Mouse (Mus musculus): Measurements from ENCODE around the gene Gfy.

Gfy gene

DNA sequence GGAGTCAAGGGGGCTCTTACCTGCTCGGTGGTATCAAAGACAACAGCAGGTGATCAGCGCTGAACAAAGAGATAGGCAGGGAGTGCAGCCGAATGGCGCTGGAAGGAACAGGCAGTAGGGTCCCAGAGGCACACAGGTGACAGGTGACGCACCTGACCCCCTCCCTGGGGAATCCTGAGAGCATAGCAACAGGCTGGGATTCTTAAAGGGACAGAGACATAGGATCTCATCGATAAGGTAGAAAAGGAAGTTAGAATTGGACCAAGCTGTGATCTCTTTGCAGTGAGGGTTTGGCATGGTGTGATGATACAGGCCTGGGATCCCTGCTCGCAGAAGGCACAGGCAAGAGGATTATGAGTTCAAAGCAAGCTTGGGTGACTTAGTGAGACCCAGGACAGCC lies at the start of gene Gfy:
Gfy (minus strand) TSS at position 101 of the 400 bp plus-strand sequence.
- no peak for DNase-seq

GRCm38 (mm10) chr7:45229046-45229445 lies 49.7 kb upstream of the Gfy start:
- no peak for DNase-seq

DNA sequence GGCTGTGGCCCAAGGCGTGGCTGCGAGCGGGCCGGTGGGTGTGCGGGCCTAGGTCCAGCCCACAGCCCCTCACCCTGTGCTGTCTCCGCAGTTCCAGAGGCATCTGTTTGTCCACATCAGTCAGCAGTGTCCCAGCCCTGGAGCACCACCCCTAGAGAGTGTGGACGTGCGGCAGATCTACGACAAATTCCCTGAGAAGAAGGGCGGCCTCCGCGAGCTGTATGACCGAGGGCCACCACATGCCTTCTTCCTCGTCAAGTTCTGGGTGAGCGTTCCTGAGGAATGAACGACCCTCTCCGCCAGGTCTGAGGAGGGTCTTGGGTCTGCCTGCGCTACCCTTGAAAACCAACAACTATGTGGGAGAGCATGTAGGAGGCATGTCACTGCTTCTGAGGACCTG lies 49.2 kb upstream of the Gfy start:
- DNase-seq: no peak

DNA sequence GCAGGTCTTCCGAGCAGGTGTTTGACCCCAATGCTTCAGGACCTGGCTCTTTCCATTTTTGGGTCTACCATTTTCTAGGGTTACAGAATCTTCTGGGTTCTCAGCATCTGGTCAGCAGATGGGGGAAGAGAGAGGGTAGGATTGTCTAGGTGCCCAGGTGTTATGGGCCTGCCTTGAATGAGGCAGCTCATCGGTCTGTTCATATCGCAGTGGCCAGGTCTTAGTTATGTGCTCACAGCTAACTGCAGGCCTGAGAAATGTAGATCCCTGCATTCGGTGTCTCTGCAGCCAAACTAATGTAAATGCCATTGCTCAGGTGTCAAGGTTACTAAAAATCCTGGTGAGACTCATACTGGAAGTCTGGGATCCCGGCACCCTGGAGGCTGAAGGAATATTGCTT lies 47.1 kb upstream of the Gfy start:
- DNase-seq: no peak

DNA sequence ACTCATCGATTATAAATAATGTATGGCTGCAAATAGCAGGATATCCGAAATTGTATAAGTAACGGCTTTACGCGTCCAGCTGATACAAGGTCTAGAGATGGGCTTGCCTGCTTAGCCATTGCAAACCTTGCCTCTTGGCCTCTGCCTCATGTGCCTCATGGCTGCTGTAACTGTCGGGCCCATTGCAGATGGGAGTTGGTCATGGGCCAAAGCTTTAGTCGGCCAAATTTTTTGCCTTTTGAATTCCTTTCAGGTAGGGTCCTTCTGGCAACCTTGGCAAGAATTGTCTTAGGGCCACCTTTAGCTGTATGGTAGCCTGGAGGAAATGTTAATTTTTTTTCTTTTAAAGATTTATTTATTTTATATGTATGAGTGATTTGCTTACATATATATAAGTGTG lies 45.5 kb upstream of the Gfy start:
- DNase-seq: no peak

DNA sequence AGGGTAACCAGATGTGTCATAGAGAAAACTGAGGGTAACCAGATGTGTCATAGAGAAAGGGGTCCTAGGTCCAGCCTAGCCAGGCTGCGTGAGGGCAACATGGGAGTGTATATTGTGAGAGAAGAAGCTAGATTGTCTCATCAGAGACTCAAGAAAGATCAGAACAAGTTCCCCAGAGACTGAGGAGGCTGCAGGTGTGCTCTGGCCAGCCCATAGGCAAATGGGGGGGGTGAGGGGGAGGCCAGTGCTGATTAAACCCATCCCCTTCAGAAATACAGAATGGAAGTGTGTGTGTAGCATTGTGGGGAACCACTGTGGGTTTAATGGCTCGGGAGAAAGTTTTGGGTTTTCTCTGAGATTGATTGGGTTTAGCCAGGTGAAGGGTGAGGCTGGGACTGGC lies 42.3 kb upstream of the Gfy start:
- no peak for DNase-seq

DNA sequence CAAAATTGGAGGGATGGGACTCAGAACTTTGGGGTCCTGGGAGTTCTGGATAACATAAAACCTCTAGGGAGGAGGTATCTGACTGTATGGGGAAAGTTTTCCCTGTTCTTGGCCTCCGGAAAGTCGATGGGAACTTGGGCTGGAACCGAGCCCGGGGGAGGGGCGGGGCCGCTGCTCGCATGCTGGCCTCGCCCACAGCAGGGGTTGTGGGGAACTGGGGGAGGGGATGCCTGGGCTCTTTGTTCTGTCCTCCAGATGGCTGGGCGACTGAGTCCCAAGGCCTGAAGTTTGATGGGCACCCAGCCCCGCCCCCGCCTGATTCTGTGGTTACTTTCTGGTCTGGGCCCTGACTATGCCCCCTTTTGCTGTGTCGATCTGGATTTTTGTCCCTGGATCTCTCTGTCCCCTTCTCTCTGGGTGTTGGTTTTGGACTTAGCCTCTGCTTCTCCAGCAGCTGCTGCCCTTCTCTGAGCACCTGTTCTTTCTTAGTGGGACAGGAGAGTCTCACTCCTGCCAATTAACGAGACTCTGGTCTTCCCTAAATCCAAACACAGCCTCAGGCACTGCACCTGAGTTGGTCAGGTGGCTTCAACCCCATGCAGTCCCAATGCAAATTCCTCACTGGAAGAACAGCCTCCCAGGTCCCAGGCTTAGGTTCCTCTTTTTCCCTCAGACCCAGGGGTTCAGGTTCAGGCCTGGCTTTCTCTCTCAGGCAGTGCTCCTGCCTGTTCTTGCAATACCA lies 37.2 kb upstream of the Gfy start:
- DNase-seq: peak; percentile 52 to 64

- peak; percentile 45 to 64 for DNase-seq
These were observed 36.5 kb upstream of the Gfy start, which contains the start of gene Tead2 for GRCm38 (mm10) chr7:45215673-45216441. Gene Tead2, plus strand, starts transcription at chr7:45215753.

DNA sequence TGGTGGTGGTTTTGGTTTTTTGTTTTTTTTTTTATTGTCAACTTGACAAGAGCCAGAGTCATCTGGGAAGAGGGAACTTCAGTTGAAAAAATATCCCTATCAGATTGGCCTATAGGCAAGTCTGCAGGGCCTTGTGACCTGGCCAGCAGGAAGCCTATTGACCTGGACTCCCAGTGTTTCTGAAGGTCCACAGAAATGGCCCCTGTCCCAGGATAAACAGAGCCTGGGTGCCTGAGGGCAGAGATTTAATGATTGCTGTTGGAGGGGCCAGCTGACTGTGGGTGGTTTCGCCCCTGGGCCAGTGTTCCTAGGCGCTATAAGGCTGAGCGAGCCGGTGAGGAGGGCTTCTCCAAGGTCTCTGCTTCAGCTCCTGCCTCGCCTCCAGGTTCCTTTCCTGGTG lies 34.3 kb upstream of the Gfy start:
- DNase-seq: no peak

DNA sequence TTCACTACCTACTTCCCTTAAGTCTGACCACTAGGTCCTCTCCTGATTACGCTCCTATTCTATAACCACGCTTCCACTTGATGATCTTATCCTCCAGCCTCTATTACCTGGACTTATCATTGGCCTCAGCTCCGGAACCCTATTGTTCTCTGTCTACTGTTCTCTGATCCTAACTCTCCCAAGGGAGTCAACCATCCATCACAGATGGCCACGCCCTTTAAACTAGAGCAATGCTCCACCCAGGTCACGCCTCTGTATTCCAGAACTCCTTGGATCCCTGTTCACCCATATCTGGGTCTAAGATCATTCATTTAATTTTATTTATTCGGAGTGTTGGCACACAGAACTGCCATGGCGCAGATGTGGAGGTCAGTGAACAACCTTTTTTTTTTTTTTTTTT lies 33.0 kb upstream of the Gfy start:
- no peak for DNase-seq

DNA sequence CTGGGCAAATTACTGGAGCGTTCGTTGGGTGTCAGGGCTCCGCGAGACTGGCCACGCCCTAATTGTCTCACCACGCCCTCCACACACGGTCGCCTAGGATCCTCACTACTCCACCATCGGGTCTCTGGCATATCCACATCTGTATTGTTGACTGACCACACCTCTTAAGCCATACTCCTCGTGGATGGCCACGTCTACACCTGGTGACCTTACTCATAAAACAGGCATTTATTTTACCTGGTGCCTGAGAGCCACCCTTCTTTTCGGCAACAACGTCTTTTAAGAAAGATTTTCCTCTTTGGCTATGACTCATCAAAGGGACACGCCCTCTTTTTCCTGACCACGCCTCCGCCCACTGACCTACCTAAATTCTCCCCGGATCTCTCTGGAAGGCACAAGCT lies 32.5 kb upstream of the Gfy start, which contains the start of gene Dkkl1:
Dkkl1 (minus strand) TSS at position 297 of the 401 bp plus-strand sequence.
- DNase-seq: no peak

- DNase-seq: no peak
These were observed 31.7 kb upstream of the Gfy start for GRCm38 (mm10) chr7:45211070-45211469.

GRCm38 (mm10) chr7:45208260-45208659 lies 28.9 kb upstream of the Gfy start:
- no peak for DNase-seq

- DNase-seq: peak; percentile 94 to 96
These were observed 25.2 kb upstream of the Gfy start, which contains the start of gene Ccdc155 for GRCm38 (mm10) chr7:45204380-45205143. Gene Ccdc155, minus strand, starts transcription at chr7:45204892.

DNA sequence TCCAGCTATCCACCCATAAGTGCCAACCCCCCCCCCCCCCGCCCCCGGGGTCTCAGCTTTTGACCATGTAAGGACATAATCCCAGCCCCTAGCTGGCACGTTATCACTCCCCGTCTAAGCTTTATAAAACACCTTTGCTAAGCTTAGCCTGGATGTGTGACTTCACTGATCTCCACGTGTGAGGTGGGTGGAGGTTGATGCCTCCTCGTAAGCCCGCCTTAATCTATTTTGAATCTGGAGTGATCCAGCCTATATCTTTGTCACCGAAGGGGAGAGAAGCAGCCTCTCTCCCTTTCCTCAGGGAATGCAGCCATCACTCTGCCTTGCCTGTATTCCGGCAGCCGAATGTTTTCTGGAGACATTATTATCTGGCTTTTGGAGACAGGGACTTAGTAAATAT lies 23.3 kb upstream of the Gfy start:
- DNase-seq: no peak

DNA sequence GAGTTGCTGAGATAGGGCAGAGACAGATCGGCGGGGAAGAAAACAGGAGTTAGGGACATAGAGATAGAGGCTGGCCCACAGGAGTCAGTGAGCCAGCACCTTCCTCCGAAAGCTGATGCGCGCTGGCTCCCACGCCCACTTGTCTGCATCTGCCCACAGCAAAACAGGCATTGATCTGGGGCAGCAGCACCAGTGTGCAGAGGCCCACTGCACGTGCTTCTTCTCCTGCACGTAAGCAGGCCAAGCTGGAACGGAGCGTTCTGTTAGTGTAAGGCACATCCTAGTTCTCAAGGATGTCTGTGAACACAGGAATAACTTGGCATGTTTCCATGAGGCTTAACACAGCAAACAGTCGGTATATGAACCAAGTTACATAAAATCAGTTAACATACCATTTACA lies 19.6 kb upstream of the Gfy start:
- DNase-seq: no peak

- DNase-seq: peak; percentile 71 to 78
These were observed 19.1 kb upstream of the Gfy start for GRCm38 (mm10) chr7:45198435-45198834.

DNA sequence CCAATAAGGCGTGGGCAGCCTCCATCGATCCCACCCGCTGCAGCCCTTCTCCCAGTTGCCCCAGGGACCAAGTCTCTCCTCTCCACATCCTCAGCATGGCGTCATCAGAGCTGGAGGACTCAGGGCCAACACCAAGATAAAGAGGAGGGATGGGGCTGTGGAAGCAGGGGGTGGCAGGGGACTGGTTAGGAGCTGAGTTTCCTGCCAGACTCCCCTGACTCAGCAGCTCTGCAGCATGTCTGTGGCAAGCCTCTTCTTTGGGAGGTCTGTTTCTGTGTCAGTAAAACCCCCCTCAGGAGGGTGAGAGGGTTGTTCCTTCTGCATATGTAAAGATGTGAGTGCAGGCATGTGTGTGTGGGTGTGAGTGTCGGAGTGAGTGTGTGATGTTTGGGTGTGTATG lies 17.6 kb upstream of the Gfy start:
- no peak for DNase-seq

DNA sequence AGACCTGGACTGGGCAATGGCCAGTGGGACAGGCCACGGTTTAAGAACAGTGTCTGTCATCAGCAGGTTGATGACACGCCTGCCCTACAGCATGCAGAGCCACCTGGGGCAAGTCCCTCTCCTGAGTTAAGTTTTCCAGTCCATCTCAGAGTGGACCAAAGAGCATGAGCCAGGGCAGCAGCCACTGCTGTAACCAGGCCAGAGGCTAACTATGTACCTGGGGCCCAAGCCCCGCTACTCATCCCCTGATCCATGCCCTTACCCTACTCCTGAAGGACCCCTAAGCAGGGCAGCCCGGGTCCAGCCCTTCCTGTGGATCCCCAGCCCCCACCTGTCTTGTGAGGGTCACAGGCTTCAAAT lies 16.8 kb upstream of the Gfy start:
- DNase-seq: no peak

GRCm38 (mm10) chr7:45195341-45196175 lies 16.2 kb upstream of the Gfy start:
- no peak for DNase-seq

DNA sequence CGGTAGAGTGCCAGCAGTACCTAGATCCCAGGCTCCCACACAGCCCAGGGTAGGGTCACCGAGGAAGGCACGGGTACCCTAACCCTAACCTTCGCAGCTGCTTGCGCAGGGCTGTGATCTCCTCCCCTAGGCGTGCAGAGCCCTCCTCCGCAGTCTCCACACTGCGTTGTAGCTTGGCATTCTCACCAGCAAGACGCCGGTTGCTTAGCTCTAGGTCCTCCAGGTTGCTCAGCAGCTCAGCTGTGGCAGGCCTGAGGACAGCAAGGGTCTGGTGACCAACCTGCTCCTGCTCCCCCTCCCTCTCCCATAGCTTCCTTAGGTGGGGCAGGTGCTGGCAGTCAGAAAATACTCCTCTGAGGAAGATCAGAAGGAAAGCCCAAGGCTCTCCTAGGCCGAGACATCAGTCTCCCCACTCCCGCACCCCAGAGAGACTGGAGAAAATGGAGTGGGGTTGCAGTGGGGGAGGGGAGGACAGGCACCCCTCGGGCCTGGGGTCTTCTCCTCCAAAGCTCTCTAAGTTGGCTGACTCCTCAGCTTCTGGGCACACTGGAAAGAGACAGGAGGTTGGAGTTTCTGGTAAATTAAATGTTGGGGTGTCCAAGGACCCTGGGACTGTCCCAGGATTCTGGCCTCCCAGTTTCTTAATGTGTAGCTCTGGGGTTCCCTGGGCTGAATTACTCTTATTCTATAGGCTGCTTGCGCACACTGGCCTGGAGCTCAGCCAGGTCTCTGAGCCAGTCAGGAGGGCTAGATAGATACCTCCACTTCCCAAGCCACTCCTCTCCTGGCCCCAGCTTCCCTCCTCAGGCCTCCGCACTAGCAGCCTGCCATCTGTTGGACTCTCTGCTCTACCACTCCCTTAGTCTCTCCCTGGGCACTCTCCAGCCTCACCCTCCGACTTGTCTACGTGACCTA lies 14.8 kb upstream of the Gfy start:
- peak in 1 of 2 experiments; percentile 16 for DNase-seq

Measured in lung, adult 18-20 months (tissue).